9 mouse cellular contexts compared by ENCODE assay signal in genomic region chr4:114924971-114925916, GRCm38 (mm10). TPM values are rescaled to one million over a fixed set of nuclear protein-coding genes. Genes with fewer than 3 reads are reported as not detected.
DNase-seq lines count a peak whose midpoint lies in the region; ATAC-seq and TF ChIP-seq lines count a peak whose summit lies in the region.
"Had no signal": no experiment of that assay in that cellular context is flagged by ENCODE, and none has a peak within 500 bp of the region (broad histone marks: within the 10 kb centered on the region; RNA-seq: fewer than 3 reads in every experiment).

No protein-coding gene starts in this region.

- intact Hi-C loops in heart, postnatal 14 days (cut with DNase I): no loop called here
- intact Hi-C loops in left cerebral cortex, postnatal 36 days (cut with DNase I): no loop called here

- DNase-seq in kidney, adult 8-10 months: no peak
- DNase-seq in heart, postnatal 14 days: peak; percentile 41 to 50
- peak; percentile 13 for DNase-seq in liver
- DNase-seq in left cerebral cortex, postnatal 36 days (ENCODE audit: low spot score in 2 of 2): no peak
- DNase-seq in layer of hippocampus, adult 8-10 months (ENCODE audit: low spot score in 2 of 2): no peak

- peaks cover 71% of the 10 kb centered on the region for H3K27me3 ChIP-seq in kidney, embryonic 14.5 days (ENCODE audit: control insufficient read depth, insufficient read depth, low read length)
- H3K27me3 ChIP-seq in neural tube, embryonic 13.5 days: peaks cover 90% of the 10 kb centered on the region

- no peak overlapping the region for H3K27ac ChIP-seq in kidney, embryonic 14.5 days (ENCODE audit: low read depth, low read length)
- H3K27ac ChIP-seq in bone marrow macrophage, adult 2 months (ENCODE audit: insufficient read depth, low read depth, low read length): no peak overlapping the region
- no peak overlapping the region for H3K27ac ChIP-seq in neural tube, embryonic 13.5 days (replicated peaks)

- WGBS in kidney, embryonic 14.5 days: under 1% methylated on average over 119 of the region's 125 CpGs
- under 1% methylated on average over 120 of the region's 125 CpGs for WGBS in neural tube, embryonic 13.5 days

- H3K9me3 ChIP-seq in kidney, embryonic 14.5 days (ENCODE audit: control insufficient read depth, low read length): no peaks in the 10 kb centered on the region
- H3K9me3 ChIP-seq in neural tube, embryonic 13.5 days: no peaks in the 10 kb centered on the region

- TF ChIP-seq POLR2A in bone marrow macrophage, adult 2 months (IDR thresholded peaks at IDR 0.05; ENCODE audit: borderline replicate concordance, low read depth, low read length): no peak

- peak overlapping the region; percentile 35 for H3K9ac ChIP-seq in kidney, embryonic 14.5 days (ENCODE audit: low read depth, low read length)
- 0 out of 2 replicates have a peak overlapping the region, but pooled peaks have one; percentile 31 for H3K9ac ChIP-seq in neural tube, embryonic 13.5 days

- peak; percentile 71; the same call in 1 of the 2 replicates for ATAC-seq in kidney, embryonic 14.5 days (ENCODE audit: low FRiP score, low TSS enrichment)
- peak; percentile 57; the same call in 1 of the 2 replicates for ATAC-seq in neural tube, embryonic 13.5 days (ENCODE audit: low read depth)
- ATAC-seq: Patski had no signal

- H3K4me2 ChIP-seq in kidney, embryonic 14.5 days (replicated peaks; ENCODE audit: low read depth, low read length): peak overlapping the region; percentile 81
- peak overlapping the region; percentile 59 for H3K4me2 ChIP-seq in neural tube, embryonic 13.5 days

- no peaks in the 10 kb centered on the region for H3K36me3 ChIP-seq in kidney, embryonic 14.5 days (ENCODE audit: control insufficient read depth, insufficient read depth, low read length)
- no peaks in the 10 kb centered on the region for H3K36me3 ChIP-seq in neural tube, embryonic 13.5 days

- H3K4me1 ChIP-seq in kidney, embryonic 14.5 days (ENCODE audit: control insufficient read depth, insufficient read depth, low read length): peaks cover 10% of the 10 kb centered on the region
- H3K4me1 ChIP-seq in bone marrow macrophage, adult 2 months (ENCODE audit: control insufficient read depth, insufficient read depth, low read length): peaks cover 4% of the 10 kb centered on the region; the same call in 1 of the 2 replicates
- peaks cover 14% of the 10 kb centered on the region for H3K4me1 ChIP-seq in neural tube, embryonic 13.5 days (replicated peaks)

- peak overlapping the region; percentile 49 for H3K4me3 ChIP-seq in kidney, embryonic 14.5 days (ENCODE audit: low read length)
- peak overlapping the region; percentile 53 for H3K4me3 ChIP-seq in bone marrow macrophage, adult 2 months (ENCODE audit: insufficient read depth, low read length)
- H3K4me3 ChIP-seq in neural tube, embryonic 13.5 days: peak overlapping the region; percentile 37

- no peak for TF ChIP-seq CTCF in bone marrow macrophage, adult 2 months (IDR thresholded peaks at IDR 0.05; ENCODE audit: low read depth, low read length)

RNA-seq across cellular contexts. Expression of gene Foxe3, which starts 0.6 kb away (rescaled TPM):
- polyA plus RNA-seq in kidney, embryonic 14.5 days (2014; fragmentation: Nextera tagmentation; extraction: Ambion mirVana): not detected in 2 replicates
- not detected in 2 replicates for polyA plus RNA-seq in bone marrow macrophage, adult 2 months (2012; ENCODE audit: insufficient read depth, insufficient read length, missing spikeins)
- total RNA-seq in heart, postnatal 14 days (2021): not detected
- polyA plus RNA-seq in neural tube, embryonic 13.5 days (2015; fragmentation: Nextera tagmentation; extraction: Ambion mirVana): not detected in 2 replicates
- total RNA-seq in left cerebral cortex, postnatal 36 days (2021): not detected
- total RNA-seq in layer of hippocampus, adult 8-10 months (2022): not detected
- polyA plus RNA-seq: Patski had no signal

RNA-seq across cellular contexts. Expression of gene Foxd2, which starts 16.6 kb away (rescaled TPM):
- 5.0 and 8.3 TPM in 2 replicates for polyA plus RNA-seq in kidney, embryonic 14.5 days (2014; fragmentation: Nextera tagmentation; extraction: Ambion mirVana)
- 0.72 and 0.98 TPM in 2 replicates for polyA plus RNA-seq in bone marrow macrophage, adult 2 months (2012; ENCODE audit: insufficient read depth, insufficient read length, missing spikeins)
- total RNA-seq in heart, postnatal 14 days (2021): under 1 TPM; 0.38 to 0.39 TPM
- polyA plus RNA-seq in neural tube, embryonic 13.5 days (2015; fragmentation: Nextera tagmentation; extraction: Ambion mirVana): 0.50 and 0.62 TPM in 2 replicates
- under 1 TPM; 0.27 to 0.39 TPM for total RNA-seq in left cerebral cortex, postnatal 36 days (2021)
- under 1 TPM; 0.35 to 0.52 (median 0.39) TPM for total RNA-seq in layer of hippocampus, adult 8-10 months (2022)

Comparison
In these comparisons a context has a peak if more than half of its experiments do, and no peak if none do; other contexts are left out.
1. DNase-seq: peak in heart, postnatal 14 days (2 of 2) and liver (single experiment); none in kidney, adult 8-10 months (0 of 2), left cerebral cortex, postnatal 36 days (0 of 2) and layer of hippocampus, adult 8-10 months (0 of 2).
2. Peak in every context shown above with its lines, with median percentiles within 50 percentile points of each other: H3K4me3 ChIP-seq.